Mouse (Mus musculus) C2C12 (cell line): ENCODE results near the gene Tff3. TPM values are rescaled to one million over a fixed set of nuclear protein-coding genes. Genes with fewer than 3 reads are reported as not detected.
A peak's percentile ranks its signal among the peaks of the same experiment; 100 is the strongest.

ENCODE experiments used
- H3K27me3 ChIP-seq: one replicate; pipeline ENCODE4 v1.6.1; 2011; ENCODE audit not compliant: control insufficient read depth, insufficient read depth, insufficient read length
- H3K36me3 ChIP-seq: one replicate; pipeline ENCODE4 v1.6.1; 2011; ENCODE audit not compliant: control insufficient read depth, insufficient read depth
- H3K4me3 ChIP-seq: one replicate; pipeline ENCODE4 v1.5.1; 2011; ENCODE audit warnings: mild to moderate bottlenecking, control low read depth; ENCODE audit not compliant: poor library complexity, insufficient read depth, severe bottlenecking
- H3K79me2 ChIP-seq: one replicate; pipeline ENCODE4 v1.6.1; 2011; ENCODE audit not compliant: control insufficient read depth, insufficient read depth
- H3K79me3 ChIP-seq: one replicate; pipeline ENCODE4 v1.6.1; 2011; ENCODE audit warnings: low read depth, control low read depth
- H3ac ChIP-seq: one replicate; pipeline ENCODE3; 2011; ENCODE audit warnings: low read depth; ENCODE audit not compliant: control insufficient read depth, insufficient read length
- CEBPB ChIP-seq: IDR thresholded peaks from one replicate; pipeline ENCODE4 v1.6.1; 2011; ENCODE audit warnings: low read depth, mild to moderate bottlenecking, control low read depth, moderate library complexity
- CTCF ChIP-seq: IDR thresholded peaks from one replicate; pipeline ENCODE4 v1.5.1; 2011; ENCODE audit not compliant: control insufficient read depth, insufficient read depth, insufficient read length
- FOSL1 ChIP-seq: IDR thresholded peaks from one replicate; pipeline ENCODE4 v1.8.0; 2011; ENCODE audit warnings: mild to moderate bottlenecking, low read length; ENCODE audit not compliant: poor library complexity, insufficient read depth, severe bottlenecking
- MAX ChIP-seq: IDR thresholded peaks from one replicate; pipeline ENCODE4 v1.6.1; 2011; ENCODE audit warnings: mild to moderate bottlenecking, control low read depth
- MYOD1 ChIP-seq: IDR thresholded peaks from one replicate; pipeline ENCODE4 v1.6.1; 2011; ENCODE audit warnings: low read depth; ENCODE audit not compliant: control insufficient read depth, insufficient read length
- MYOG ChIP-seq: IDR thresholded peaks from one replicate; pipeline ENCODE4 v1.6.1; 2011; ENCODE audit not compliant: control insufficient read depth, insufficient read length; ENCODE audit errors: extremely low read depth
- USF1 ChIP-seq: IDR thresholded peaks from one replicate; pipeline ENCODE4 v1.6.1; 2011; ENCODE audit warnings: low read depth, mild to moderate bottlenecking, control low read depth, moderate library complexity
- long read RNA-seq, 2 experiments: library from polyadenylated mRNA; unstranded; transcript quantifications; one replicate each; pipeline ENCODE4 v2.0.0; 2019 to 2020
- polyA plus RNA-seq: library from polyadenylated mRNA; unstranded; fragments of >200 nt; fragmentation: generic; extraction: Trizol; gene quantifications from one replicate; pipeline ENCODE4 v1.2.1, GENCODE M21; 2012; ENCODE audit warnings: missing spikeins

The Tff3 gene
- not detected for polyA plus RNA-seq
- long read RNA-seq, experiment 1, result 0 reads
- long read RNA-seq, experiment 2, result 0 reads

DNA sequence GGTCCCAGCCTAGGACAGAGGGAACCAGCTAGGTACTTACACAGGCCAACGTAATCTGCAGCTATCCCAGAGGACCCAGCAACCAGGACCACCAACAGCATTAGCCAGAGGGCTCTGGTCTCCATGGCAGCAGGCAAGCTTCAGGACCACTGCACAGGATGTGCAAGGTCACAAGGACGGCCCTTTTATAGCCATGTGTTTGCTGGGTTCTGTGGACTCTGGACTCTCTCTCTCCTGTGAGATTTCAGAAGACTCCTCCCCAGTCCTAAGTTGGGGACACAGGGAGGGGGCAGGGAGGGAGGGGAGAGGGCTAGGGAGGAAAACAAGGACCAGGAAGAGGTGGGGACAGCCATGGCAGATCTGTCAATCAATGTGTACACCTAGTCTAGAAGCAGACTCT, at the start of gene Tff3:
Gene Tff3, minus strand, starts transcription at position 195 of the 400 bp plus-strand sequence.
- Histone ChIP-seq H3K79me3 (no peaks in the 10 kb centered on the region), H3K79me2 (no peaks in the 10 kb centered on the region), H3K4me3 (no peak within 1 kb of the TSS), H3K27me3 (no peaks in the 10 kb centered on the region), H3K36me3 (no peaks in the 10 kb centered on the region), H3ac (no peak within 1 kb of the TSS)
- no peak for TF ChIP-seq USF1
- TF ChIP-seq CEBPB, result no peak
- TF ChIP-seq CTCF, result no peak
- TF ChIP-seq MYOG, result no peak
- no peak for TF ChIP-seq FOSL1
- TF ChIP-seq MYOD1, result no peak
- TF ChIP-seq MAX, result no peak

DNA sequence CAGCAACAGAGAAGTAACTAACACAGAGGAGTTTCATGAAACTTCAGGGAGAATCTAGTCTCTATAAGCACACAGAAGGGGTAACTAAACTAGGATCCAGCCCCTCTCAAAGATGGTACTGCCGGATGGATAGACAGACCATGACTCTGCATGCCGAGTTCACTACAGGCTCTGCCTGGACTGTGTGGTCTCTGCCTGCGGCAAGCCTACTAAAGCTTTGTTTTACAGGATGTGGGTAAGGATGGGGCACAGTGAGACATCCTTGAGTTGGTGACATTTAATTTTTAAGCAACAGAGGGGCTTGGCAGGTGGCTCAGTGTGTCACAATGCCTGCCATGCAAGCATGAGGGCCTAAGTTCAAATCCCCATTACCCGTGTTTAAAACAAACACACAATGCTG, 46.9 kb upstream of the Tff3 start:
- Histone ChIP-seq H3ac (no peak overlapping the region), H3K36me3 (no peaks in the 10 kb centered on the region), H3K79me2 (no peaks in the 10 kb centered on the region), H3K4me3 (no peak overlapping the region), H3K79me3 (no peaks in the 10 kb centered on the region), H3K27me3 (no peaks in the 10 kb centered on the region)
- TF ChIP-seq USF1 (no peak), MAX (no peak), CTCF (no peak), CEBPB (no peak), FOSL1 (no peak)

DNA sequence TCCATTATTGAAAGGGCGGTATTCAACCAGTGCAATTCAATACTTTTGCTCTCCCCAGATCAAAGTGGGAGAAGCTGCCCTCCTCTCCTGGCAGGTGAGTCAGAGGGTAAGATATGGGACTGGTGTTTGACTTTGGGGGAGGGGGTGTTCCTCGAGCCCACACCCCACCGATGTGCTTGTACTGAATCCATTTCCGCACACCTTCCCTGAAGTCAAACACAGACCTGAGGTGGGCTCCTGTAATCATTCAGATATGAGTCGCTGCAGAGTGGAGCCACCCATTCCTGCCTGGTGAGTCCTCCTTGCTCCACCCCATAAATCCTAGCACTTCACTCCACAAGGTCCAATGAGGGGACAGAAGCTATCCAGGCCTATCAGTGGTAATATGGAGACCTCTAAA, 40.4 kb upstream of the Tff3 start:
- TF ChIP-seq MYOD1 (no peak), USF1 (no peak), MYOG (no peak), CEBPB (no peak)
- H3K27me3 ChIP-seq, result no peaks in the 10 kb centered on the region
- no peaks in the 10 kb centered on the region for H3K79me2 ChIP-seq
- no peaks in the 10 kb centered on the region for H3K36me3 ChIP-seq
- H3K79me3 ChIP-seq, result no peaks in the 10 kb centered on the region
- no peak overlapping the region for H3ac ChIP-seq
- H3K4me3 ChIP-seq, result no peak overlapping the region

DNA sequence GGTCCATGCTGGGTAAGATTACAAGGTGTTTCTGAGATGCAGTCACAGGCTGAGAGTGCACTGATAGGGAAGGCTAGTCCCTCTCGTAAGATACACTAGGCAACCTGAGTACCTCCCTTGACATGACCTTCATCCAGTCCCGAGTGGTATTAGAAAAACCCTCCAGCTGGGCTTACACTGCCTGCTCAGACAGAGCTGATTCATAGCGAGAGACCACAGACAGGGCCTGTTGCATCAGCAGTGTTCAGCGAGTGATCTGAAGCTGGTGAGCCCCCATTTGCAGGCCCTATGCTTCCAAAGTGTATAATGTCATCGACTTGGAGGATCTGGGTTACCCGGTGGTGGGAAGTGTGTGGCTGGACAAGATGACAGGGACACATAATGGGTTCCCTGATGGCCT, 35.7 kb upstream of the Tff3 start, which contains the start of gene Tff1:
Gene Tff1, minus strand, starts transcription at position 151 of the 400 bp plus-strand sequence.
- no peaks in the 10 kb centered on the region for H3K79me3 ChIP-seq
- H3K79me2 ChIP-seq, result no peaks in the 10 kb centered on the region
- TF ChIP-seq CTCF, result no peak
- no peak for TF ChIP-seq MAX
- TF ChIP-seq FOSL1, result no peak
- TF ChIP-seq USF1, result no peak
- TF ChIP-seq CEBPB, result no peak
- TF ChIP-seq MYOD1, result no peak
- TF ChIP-seq MYOG, result no peak
- H3K4me3 ChIP-seq, result no peak within 1 kb of the TSS
- H3K36me3 ChIP-seq, result no peaks in the 10 kb centered on the region
- no peak within 1 kb of the TSS for H3ac ChIP-seq
- no peaks in the 10 kb centered on the region for H3K27me3 ChIP-seq

DNA sequence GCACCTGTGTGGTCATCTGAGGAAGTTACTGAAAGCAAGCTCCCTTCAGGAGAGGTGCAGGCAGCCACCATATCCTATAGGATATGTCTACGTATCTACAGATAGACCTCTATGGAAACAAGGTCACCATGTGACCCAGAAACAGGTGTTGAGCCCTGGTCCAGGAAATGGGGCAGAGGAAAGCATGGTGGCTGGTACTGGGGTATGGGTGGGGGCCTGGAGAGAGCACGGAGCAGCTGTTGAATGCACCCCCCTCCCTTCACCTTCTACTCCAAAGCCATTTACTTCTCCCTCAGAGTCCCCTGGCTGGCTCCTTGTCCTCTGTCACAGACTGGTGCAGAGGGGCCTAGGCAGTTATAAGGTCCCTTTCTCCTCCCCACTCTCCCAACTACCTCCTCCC, 34.4 kb upstream of the Tff3 start:
- Histone ChIP-seq H3K79me2 (no peaks in the 10 kb centered on the region), H3K4me3 (no peak overlapping the region), H3ac (no peak overlapping the region), H3K36me3 (no peaks in the 10 kb centered on the region), H3K27me3 (no peaks in the 10 kb centered on the region), H3K79me3 (no peaks in the 10 kb centered on the region)
- TF ChIP-seq FOSL1 (no peak), MAX (no peak), CTCF (no peak), MYOG (no peak), MYOD1 (no peak), CEBPB (no peak), USF1 (no peak)

DNA sequence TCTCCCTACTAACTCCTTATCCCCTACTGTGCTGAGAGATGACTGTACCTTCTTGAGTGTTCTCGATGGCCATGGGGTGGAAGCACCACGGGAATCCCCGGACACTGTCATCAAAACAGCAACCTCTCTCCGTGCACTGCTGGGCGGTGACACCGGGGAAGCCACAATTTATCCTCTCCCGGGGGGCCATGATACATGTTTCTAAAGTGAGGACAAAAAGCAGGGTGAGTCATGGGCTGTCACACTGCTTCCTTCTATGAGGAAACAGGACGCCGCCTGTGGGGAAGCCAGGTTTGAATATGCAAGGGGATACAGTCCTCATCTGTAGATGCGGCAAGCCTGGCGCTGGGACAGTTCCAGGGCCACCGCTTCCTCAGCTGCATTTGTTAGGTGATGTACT, 33.2 kb upstream of the Tff3 start:
- Histone ChIP-seq H3K79me3 (no peaks in the 10 kb centered on the region), H3K36me3 (no peaks in the 10 kb centered on the region), H3K27me3 (no peaks in the 10 kb centered on the region), H3K79me2 (no peaks in the 10 kb centered on the region), H3ac (no peak overlapping the region), H3K4me3 (no peak overlapping the region)
- TF ChIP-seq FOSL1, result peak; percentile 20
- no peak for TF ChIP-seq MAX
